Mouse (Mus musculus): ENCODE results near the gene Gp2.

DNA sequence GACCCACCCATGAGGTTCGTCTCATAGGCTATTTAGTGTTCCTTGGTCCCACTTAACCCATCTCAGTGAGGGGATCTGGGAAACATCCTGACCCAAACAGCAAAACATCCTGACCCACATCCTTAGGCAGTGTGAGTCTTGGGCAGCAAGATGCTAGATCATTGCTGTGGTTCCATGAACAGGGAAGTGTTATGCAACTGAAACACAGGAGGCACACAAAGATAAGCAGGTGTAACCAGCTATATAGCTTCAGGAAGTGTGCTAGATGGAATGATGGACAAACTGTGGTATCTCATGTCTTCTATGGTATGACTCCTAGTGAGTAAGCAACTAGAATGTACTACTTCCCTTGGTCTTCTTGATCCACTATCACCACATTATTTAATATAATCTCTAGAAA lies 17.1 kb downstream of the Gp2 start:
- TF ChIP-seq CTCF (IDR thresholded peaks at IDR 0.05), result no peak
- TF ChIP-seq POLR2A (IDR thresholded peaks at IDR 0.05; ENCODE audit: insufficient read depth, low read depth, low read length), result no peak

All from heart, adult 2 months (tissue).